Mouse (Mus musculus): ENCODE measurements around the gene Dgka. TPM values are rescaled to one million over a fixed set of nuclear protein-coding genes. Genes with fewer than 3 reads are reported as not detected.
"Not testable (repeated sequence)": the region's sequence is repeated elsewhere in the genome, so short reads cannot be mapped to it uniquely, and the experiment has no call there.

The Dgka gene
- total RNA-seq, 1 experiment from 2014 or later = 8.4 TPM

DNA sequence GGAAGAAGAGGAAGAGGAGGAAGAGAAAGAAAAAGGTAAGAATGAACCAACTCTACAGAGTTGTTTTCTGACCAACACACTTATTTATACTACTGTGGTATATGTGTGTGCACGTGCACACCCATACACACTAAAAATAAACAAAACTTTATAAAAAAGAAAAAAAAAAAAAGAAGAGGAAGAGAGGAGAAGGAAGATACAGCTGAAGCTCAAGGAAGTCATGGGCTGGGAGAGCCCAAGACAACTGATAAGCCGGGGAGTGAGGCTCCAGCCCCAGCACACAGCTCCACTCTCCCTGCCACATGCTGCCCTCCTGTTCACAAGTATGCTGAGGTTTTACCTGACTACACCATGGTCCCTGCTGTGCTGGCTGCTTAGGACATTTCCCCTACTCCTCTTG lies 4.4 kb downstream of the Dgka start:
- ATAC-seq (replicated peaks; ENCODE audit: low read depth, poor library complexity, severe bottlenecking) = peak; percentile 15; the same call in 1 of the 2 replicates

DNA sequence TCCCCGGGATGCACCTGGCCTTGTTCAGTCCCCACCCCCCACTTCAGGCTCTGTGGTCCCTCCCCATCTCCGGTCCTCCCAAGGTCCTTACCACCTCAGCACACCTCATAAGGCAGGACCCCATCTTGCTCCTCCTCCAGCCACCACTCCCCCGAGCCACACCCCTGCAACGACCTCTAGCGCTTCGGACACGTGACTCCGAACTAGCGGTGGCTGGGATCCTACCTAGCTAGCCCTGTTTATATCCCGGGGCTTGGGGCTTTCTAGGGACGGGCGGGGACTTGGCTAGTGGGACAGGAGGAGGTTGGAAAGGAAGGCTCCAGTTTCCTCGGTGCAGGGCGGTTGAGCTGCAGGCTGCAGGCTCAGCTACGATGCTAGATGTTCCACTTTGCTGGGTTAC lies 7.2 kb downstream of the Dgka start:
- no peak for ATAC-seq (replicated peaks; ENCODE audit: low read depth, poor library complexity, severe bottlenecking)

DNA sequence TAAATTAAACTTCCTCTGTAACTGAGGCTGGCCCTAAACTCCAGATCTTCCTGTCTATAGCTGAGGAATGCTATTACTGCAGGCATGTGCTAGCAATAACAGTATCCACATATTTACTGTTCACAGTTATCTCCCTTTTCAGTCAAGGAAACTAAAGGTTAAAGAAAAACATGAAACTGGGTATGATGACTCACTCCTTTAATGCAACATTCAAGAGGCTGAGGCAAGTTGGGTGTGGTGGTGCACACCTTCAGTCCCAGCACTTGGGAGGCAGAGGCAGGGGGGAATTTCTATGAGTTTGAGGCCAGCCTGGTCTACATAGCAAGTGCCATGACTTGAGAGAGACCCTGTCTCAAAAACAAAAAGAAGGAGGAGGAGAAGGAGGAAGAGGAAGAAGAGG lies 12.7 kb downstream of the Dgka start:
- no peak for ATAC-seq (replicated peaks; ENCODE audit: low read depth, poor library complexity, severe bottlenecking)

GRCm38 (mm10) chr10:128731002-128731433 lies 13.6 kb downstream of the Dgka start:
- peak; percentile 99 for ATAC-seq (replicated peaks; ENCODE audit: low read depth, poor library complexity, severe bottlenecking)

GRCm38 (mm10) chr10:128728059-128728458 lies 16.6 kb downstream of the Dgka start:
- ATAC-seq (replicated peaks; ENCODE audit: low read depth, poor library complexity, severe bottlenecking) = no peak

DNA sequence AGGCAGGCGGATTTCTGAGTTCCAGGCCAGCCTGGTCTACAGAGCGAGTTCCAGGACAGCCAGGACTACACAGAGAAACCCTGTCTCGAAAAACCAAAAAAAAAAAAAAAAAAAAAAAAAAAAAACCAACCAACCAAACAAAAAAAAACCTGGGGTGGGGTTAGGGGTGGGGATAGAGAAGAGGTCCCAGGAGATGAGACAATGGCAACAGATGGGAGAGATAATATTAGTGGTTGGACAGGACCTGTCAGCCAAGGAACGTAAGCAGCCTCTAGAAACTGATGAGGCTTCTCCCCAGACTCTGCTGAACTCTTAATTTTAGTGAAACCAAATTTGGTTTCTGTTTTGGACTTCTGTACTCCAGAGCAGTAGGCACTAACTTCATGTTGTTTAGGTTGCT lies 19.2 kb downstream of the Dgka start:
- ATAC-seq (replicated peaks; ENCODE audit: low read depth, poor library complexity, severe bottlenecking) = not testable (repeated sequence)

GRCm38 (mm10) chr10:128715559-128716537 lies 28.8 kb downstream of the Dgka start:
- peak; percentile 93 for ATAC-seq (replicated peaks; ENCODE audit: low read depth, poor library complexity, severe bottlenecking)

DNA sequence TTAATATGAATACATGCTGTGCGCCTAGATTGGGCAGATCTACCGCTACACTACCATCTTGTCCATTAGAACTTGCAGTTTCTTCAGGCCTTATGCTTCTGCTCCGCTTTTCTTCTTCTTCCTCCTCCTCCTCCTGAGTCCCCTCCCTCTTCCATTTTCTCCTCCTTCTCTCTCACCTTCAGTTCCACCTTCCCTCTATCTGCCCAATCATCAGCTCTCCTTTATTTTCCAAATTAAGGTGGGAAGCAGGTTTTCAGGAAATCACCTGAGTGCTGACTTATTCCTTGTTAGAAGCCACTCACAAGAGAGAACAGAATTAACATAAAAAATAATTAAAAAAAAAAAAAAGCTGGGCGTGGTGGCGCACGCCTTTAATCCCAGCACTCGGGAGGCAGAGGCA lies 33.3 kb downstream of the Dgka start:
- not testable (repeated sequence) for ATAC-seq (replicated peaks; ENCODE audit: low read depth, poor library complexity, severe bottlenecking)

DNA sequence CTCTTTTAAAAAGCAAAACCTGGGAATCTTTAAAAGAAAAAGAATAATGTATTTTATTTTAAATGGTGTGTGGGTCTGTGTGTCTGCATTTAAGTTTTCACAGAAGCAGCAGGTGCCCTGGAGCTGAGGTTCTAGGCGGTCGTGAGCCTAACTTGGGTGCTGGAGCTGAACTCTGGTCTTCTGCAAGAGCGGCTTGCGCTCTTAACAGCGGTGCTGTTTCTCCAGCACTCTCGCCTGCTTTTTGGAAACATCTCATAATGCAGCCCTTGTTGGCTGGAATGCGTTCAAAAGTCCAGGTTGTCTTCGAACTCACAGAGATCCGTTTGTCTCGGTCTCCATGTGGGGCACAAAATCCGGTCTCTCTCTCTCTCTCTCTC lies 39.4 kb downstream of the Dgka start:
- ATAC-seq (replicated peaks; ENCODE audit: low read depth, poor library complexity, severe bottlenecking) = peak; percentile 10; the same call in 1 of the 2 replicates

DNA sequence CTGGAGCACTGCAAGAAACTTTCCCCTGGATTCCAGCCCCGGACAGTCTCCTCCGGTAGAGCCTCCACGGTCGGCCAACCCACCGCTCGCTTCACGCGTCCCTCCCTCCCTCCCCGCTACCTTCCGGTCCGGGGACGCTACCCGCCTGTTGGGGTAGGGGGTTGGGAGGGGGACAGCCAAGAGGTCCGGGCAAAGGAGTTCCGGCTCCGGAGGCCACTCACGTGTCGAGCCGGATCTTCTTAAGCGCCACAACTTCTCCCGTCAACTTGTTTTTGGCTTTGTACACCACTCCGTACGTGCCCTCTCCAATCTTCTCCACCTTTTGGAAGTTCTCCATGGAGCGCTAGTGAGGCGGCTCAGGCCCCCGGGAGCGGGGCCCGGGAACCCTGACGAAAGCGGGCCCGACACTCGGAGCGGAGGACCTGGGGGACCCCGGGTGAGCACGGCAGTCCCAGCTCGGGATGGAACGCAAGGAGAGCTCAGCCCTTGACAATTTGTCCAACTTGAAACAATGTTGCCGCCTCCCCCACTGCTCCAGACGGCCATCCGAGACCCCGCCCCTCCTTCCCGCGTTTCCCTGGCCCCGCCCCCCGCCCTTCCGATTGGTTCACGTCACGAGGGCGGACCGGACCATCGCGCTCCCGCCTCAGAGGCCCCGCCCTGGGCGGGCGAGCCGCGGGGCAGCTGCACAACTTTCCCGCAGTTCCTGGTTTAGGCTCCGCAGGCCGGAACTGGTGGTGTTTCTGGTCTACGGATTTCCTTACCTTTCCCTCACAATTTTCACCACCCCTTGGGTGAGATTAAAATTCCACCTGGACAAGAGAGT lies 40.0 kb downstream of the Dgka start, which contains the start of gene Cdk2:
Gene Cdk2, minus strand, starts transcription at position 541 of the 826 bp plus-strand sequence.
- ATAC-seq (replicated peaks; ENCODE audit: low read depth, poor library complexity, severe bottlenecking) = peak; percentile 87

DNA sequence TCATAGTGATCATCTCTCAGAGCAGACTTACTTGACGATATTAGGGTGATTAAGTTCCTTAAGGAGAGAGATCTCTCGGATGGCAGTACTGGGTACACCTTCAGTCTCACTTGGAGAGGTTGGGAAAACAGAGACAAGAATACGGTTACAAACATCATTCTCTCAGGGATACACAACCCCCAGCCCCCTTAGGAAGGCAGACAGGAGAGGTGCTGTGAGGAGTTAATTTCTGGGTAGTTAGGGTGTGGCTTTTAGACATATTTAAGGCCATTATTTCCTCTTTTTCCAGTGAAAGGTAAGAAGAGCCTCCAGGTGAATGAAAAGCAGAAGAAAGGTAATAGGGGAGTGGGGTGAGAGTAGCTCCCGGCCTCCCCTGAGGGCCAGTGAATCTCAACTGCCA lies 40.8 kb downstream of the Dgka start, which contains the start of gene Pmel:
Gene Pmel, plus strand, starts transcription at position 301 of the 400 bp plus-strand sequence.
- ATAC-seq (replicated peaks; ENCODE audit: low read depth, poor library complexity, severe bottlenecking) = no peak

DNA sequence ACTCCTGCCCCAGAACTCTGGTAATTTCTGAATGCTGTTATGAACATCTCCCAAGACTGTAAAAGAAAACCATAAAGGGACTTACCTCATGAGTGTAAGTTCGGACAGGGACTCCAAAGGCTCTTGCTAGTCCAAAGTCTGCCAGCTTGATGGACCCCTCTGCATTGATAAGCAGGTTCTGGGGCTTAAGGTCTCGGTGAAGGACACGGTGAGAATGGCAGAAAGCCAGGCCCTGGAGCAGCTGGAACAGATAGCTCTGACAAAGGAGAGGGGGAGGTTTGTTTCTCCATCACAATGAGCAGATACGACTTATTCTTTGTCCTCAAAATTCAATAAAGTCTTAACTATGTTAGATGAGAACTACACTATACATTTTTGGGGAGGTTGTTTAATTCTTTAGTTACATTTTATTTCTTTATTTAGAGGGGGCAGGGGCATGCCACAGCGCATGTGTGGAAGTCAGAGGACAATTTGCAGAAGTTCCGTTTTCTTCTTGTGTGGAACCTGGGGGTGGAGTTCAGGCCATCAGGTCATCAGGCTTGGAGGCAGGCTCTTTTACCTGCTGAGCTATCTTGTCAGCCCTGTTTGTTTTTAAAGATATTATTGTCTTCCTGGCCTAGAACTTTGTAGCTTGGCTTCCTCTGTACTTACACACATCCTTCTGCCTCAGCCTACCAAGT lies 42.2 kb downstream of the Dgka start:
- ATAC-seq (replicated peaks; ENCODE audit: low read depth, poor library complexity, severe bottlenecking) = no peak

GRCm38 (mm10) chr10:128700712-128701111 lies 43.9 kb downstream of the Dgka start:
- ATAC-seq (replicated peaks; ENCODE audit: low read depth, poor library complexity, severe bottlenecking) = no peak

DNA sequence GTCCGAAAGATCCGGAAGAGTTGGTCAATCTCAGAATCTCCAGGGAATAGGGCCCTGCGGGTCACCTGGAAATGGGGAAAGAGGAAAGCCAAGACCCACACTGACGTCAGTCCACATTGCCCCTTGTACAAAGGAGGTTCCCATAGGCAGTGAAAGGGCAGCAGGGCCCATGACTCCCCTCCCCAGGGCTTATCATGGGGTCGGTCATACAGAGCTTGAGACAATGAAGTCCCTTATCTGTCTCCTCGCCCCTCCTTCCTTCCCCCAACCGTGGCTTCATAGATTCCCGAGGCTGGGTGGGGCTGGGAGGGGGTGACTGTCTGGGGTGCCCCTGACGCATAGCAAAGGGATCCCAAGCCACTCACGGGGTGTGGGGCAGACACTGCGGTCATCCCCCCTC lies 45.0 kb downstream of the Dgka start:
- ATAC-seq (replicated peaks; ENCODE audit: low read depth, poor library complexity, severe bottlenecking) = no peak

DNA sequence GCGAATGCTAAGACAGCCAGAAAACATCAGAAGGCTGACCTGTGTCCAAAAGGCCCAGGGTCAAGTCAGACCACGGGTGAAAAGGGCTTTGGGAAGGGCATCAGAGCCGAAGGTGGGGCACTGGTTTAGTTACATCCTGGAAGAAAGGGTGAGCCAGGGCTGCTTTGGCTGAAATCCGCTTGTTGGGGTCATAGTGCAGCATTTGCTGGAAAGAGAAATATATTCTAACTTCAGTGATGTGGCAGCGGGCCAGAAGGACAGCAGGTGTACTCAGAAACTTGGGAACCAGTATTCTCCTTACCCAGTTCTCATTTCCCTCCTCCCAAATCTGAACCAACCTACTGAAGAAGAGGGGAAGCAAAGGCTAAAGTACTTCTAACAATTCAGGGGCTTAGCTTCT lies 45.6 kb downstream of the Dgka start:
- no peak for ATAC-seq (replicated peaks; ENCODE audit: low read depth, poor library complexity, severe bottlenecking)

DNA sequence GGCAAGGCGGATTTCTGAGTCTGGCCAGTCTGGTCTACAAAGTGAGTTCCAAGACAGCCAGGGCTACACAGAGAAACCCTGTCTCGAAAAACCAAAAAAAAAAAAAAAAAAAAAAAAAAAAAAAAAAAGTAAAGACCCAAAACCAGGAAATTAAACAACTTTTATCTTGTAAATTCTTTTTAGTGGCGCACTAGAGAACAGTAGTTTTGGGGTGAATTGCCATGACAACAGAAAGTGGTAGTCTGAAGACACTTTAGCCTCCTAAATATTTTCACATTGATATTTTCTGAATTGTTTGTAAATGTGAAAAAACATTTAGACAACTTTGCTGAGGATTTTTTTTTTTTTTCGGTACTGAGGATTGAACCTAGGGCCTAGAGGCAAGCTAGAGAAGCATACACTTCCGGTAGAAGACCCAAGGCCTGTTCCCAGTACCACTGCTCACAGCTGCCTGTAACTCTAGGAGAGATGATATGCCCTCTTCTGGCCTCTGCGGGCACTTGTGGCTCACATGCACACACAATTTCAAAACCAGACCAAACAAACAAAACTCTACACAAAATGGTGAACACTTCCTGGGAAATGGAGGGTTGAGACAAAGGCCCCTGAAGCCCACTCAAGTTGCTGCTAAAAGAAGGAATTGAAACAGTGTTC lies 47.5 kb downstream of the Dgka start:
- no peak for ATAC-seq (replicated peaks; ENCODE audit: low read depth, poor library complexity, severe bottlenecking)

DNA sequence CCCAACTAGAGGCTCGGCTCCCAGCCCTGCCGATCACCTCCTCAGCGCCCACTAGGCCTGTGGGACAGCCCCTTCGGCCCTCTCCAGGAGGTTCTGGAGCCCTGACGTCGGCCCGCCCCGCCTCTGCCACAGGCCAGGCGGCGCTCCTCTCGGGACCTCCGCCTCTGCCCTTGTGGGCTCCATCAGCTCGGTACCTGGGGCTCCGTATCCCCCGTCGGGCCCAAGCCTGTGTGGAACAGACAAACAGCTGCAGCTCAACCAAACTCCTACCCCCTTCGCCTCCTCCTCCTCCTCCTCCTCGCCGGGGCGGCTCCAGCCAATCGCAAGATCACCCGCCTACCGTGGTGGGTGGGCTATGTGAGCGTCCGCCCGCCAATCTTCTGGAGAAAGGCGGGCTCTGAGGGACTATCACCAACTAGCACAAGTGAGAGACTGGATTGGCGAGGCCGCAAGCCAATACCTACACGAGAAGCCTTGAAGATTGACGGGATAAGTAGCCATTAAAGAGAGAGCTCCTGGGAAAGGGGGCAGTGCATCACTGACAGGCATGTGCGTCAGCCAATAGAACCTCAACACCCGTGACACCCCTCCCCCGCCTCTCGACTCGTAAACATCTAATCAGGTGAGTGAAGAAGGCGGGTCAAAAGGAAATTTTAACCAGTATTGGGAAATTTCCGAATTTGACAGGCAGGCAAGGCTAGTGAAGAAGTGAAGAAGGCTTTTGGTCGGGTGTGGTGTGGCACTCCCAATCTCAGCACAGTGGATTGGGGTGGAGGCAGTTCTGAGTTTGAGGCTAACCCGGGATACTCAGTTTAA lies 48.5 kb downstream of the Dgka start, which contains the start of gene Rab5b:
Gene Rab5b, minus strand, starts transcription at position 273 of the 816 bp plus-strand sequence.
- ATAC-seq (replicated peaks; ENCODE audit: low read depth, poor library complexity, severe bottlenecking) = peak; percentile 92

GRCm38 (mm10) chr10:128695411-128695991 lies 49.2 kb downstream of the Dgka start:
- no peak for ATAC-seq (replicated peaks; ENCODE audit: low read depth, poor library complexity, severe bottlenecking)
